Mouse (Mus musculus) hindbrain, embryonic 11.5 days (tissue): Measurements from ENCODE around the gene Cdk14. TPM values are rescaled to one million over a fixed set of nuclear protein-coding genes. Genes with fewer than 3 reads are reported as not detected.

ENCODE experiments used
- ATAC-seq: fragments of 200-750 bp; cut with Nextera tagmentation; 2 replicates; pipeline ENCODE4 v1.8.0; 2017; ENCODE audit warnings: mild to moderate bottlenecking, moderate TSS enrichment, moderate library complexity; ENCODE audit not compliant: low FRiP score
- DNase-seq: peaks from one replicate; pipeline ENCODE4 v3.0.0-alpha.2; 2015; ENCODE audit warnings: low spot score
- H3K27ac ChIP-seq: fragments of 300-500 bp; sonication (generic); 2 replicates; pipeline ENCODE4 v1.5.1; 2014; ENCODE audit warnings: mild to moderate bottlenecking, low read depth, low read length
- H3K27me3 ChIP-seq: fragments of 300-500 bp; sonication (generic); 2 replicates; pipeline ENCODE4 v1.6.1; 2014; ENCODE audit warnings: mild to moderate bottlenecking, low read length, moderate library complexity, mixed read lengths; ENCODE audit not compliant: control insufficient read depth, insufficient read depth
- H3K36me3 ChIP-seq: fragments of 300-500 bp; sonication (generic); 2 replicates; pipeline ENCODE4 v1.6.1; 2014; ENCODE audit warnings: mild to moderate bottlenecking, low read length, moderate library complexity, mixed read lengths; ENCODE audit not compliant: control insufficient read depth, insufficient read depth
- H3K4me1 ChIP-seq: fragments of 300-500 bp; sonication (generic); replicated peaks from 2 replicates; pipeline ENCODE4 v1.6.1; 2014; ENCODE audit warnings: low read length, mixed read lengths; ENCODE audit not compliant: control insufficient read depth, insufficient read depth
- H3K4me2 ChIP-seq: fragments of 300-500 bp; sonication (generic); replicated peaks from 2 replicates; pipeline ENCODE4 v1.6.1; 2014; ENCODE audit warnings: mild to moderate bottlenecking, low read depth, low read length
- H3K4me3 ChIP-seq: fragments of 300-500 bp; sonication (generic); 2 replicates; pipeline ENCODE4 v1.5.1; 2014; ENCODE audit warnings: low read depth, low read length
- H3K9ac ChIP-seq: fragments of 300-500 bp; sonication (generic); 2 replicates; pipeline ENCODE4 v1.6.1; 2014; ENCODE audit warnings: low read depth, low read length
- H3K9me3 ChIP-seq: fragments of 300-500 bp; sonication (generic); 2 replicates; pipeline ENCODE4 v1.6.1; 2016; ENCODE audit warnings: low read length; ENCODE audit not compliant: control insufficient read depth
- WGBS: fragments of 180-500 bp; shearing (Covaris S2); extraction: QIAGEN DNeasy Blood & Tissue Kit; methylation state at CpG from one replicate; pipeline ENCODE4 v1.1.7; 2014; 5-methylcytosine and 5-hydroxymethylcytosine counted together
- polyA plus RNA-seq: library from polyadenylated mRNA; unstranded; fragments of >200 nt; fragmentation: Nextera tagmentation; extraction: Ambion mirVana; gene quantifications from 2 replicates; pipeline ENCODE4 v1.2.1, GENCODE M21; 2014

Cdk14 gene
- polyA plus RNA-seq, 1 experiment from 2014 or later = 35.7 TPM

DNA sequence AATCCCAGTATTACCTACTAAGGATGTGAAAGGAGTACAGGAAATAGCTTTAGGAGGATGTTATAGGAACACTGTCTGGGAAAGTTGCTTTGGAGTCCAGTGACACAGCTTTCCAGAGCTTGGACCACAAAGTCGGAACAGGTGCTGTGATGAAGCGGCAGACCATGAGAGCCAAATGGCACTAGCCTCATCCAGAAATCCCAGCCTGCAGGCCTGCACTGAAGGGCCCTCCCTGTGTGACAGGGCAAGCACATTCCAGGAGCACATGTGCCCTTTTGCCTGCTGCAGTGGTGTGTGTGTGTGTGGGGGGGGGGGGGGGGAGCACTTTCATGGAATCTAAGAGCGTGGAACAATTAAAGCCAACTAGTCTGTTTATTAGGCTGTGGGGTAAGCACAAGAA lies 47.8 kb downstream of the Cdk14 start:
- Histone ChIP-seq H3K9ac (no peak overlapping the region), H3K27me3 (no peaks in the 10 kb centered on the region), H3K9me3 (no peaks in the 10 kb centered on the region), H3K4me2 (no peak overlapping the region), H3K4me3 (no peak overlapping the region), H3K36me3 (no peaks in the 10 kb centered on the region), H3K27ac (no peak overlapping the region), H3K4me1 (no peaks in the 10 kb centered on the region)
- ATAC-seq (peak; percentile 33; the same call in 1 of the 2 replicates), DNase-seq (no peak)
- 70% methylated on average over 3 of the region's 3 CpGs for WGBS

GRCm38 (mm10) chr5:5370322-5371082 lies 49.6 kb downstream of the Cdk14 start:
- Histone ChIP-seq H3K4me2 (no peak overlapping the region), H3K9me3 (no peaks in the 10 kb centered on the region), H3K36me3 (no peaks in the 10 kb centered on the region), H3K4me3 (no peak overlapping the region), H3K27me3 (no peaks in the 10 kb centered on the region), H3K9ac (no peak overlapping the region), H3K4me1 (no peaks in the 10 kb centered on the region), H3K27ac (no peak overlapping the region)
- 91% methylated on average over 4 of the region's 4 CpGs for WGBS
- DNase-seq = no peak
- no peak for ATAC-seq

DNA sequence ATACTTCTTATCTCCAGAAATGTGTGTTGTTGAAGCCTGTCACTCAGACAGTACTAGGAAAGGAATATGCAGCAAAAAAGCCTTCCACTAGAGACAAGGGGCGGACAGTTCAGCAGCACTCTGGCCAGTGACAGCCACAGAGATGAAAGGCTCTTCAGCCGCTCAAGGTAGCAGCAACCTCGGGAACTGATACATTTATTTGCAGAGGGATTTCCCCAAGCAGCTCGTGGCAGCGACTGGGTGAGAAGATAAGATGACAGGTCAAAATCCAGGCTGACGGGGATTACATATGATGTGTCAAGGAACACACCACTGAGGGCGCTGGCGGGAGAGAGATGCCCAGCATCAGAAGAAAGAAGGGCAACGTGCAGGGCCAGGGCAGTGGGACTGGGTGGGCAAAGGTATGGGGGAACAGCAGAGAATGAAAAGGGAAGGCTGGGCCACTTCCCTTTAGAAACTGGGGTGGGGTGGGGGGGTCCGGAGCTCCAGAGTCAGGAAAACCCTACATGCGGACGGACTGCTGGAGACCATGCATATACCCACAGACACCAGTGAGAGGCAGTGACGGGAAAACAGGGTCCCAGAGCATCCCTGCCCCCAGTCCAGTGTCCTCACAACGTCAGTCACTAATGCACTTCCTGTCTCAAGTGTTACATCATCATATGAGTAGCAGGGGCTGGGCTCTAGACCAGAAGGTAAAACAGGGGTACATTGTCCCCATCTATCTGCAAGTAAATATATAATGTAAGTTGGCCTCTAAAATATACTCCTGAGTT lies 51.5 kb downstream of the Cdk14 start:
- Histone ChIP-seq H3K4me3 (no peak overlapping the region), H3K4me2 (no peak overlapping the region), H3K27me3 (no peaks in the 10 kb centered on the region), H3K36me3 (no peaks in the 10 kb centered on the region), H3K9ac (no peak overlapping the region), H3K27ac (no peak overlapping the region), H3K4me1 (no peaks in the 10 kb centered on the region), H3K9me3 (no peaks in the 10 kb centered on the region)
- DNase-seq (no peak), ATAC-seq (no peak)
- 88% methylated on average over 14 of the region's 14 CpGs for WGBS

DNA sequence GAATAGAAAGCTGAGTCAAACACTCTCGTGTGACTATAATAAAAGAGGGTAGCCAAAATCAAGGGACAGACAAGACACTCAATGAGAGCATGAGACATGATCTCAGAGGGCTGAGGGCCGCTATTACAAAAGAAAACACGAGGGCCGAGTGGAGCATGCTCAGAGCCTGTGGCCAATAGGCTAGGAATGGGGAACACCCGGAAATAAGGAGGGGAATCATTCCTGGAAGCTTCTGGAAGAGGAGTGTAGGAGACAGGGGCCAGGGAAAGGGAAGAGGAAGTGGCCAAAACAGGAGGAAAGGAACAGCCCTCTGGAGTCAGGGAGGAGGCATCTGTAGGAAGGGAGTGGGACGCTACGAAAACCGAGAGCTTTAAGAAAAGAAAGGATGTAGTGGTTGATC lies 52.6 kb downstream of the Cdk14 start:
- DNase-seq = no peak
- Histone ChIP-seq H3K36me3 (no peaks in the 10 kb centered on the region), H3K9me3 (no peaks in the 10 kb centered on the region), H3K4me2 (no peak overlapping the region), H3K4me3 (no peak overlapping the region), H3K27me3 (no peaks in the 10 kb centered on the region), H3K27ac (no peak overlapping the region), H3K4me1 (no peaks in the 10 kb centered on the region), H3K9ac (no peak overlapping the region)
- ATAC-seq = no peak
- 86% methylated on average over 8 of the region's 8 CpGs for WGBS

GRCm38 (mm10) chr5:5365285-5366076 lies 54.6 kb downstream of the Cdk14 start:
- no peak overlapping the region for H3K9ac ChIP-seq
- DNase-seq = no peak
- no peak overlapping the region for H3K4me2 ChIP-seq
- no peak overlapping the region for H3K4me3 ChIP-seq
- H3K27me3 ChIP-seq = no peaks in the 10 kb centered on the region
- no peaks in the 10 kb centered on the region for H3K4me1 ChIP-seq
- WGBS = 86% methylated on average over 14 of the region's 14 CpGs
- no peak for ATAC-seq
- no peak overlapping the region for H3K27ac ChIP-seq
- H3K9me3 ChIP-seq = no peaks in the 10 kb centered on the region
- H3K36me3 ChIP-seq = no peaks in the 10 kb centered on the region

- H3K36me3 ChIP-seq = no peaks in the 10 kb centered on the region
- DNase-seq (no peak), ATAC-seq (no peak)
- no peak overlapping the region for H3K9ac ChIP-seq
- H3K4me3 ChIP-seq = no peak overlapping the region
- no peaks in the 10 kb centered on the region for H3K4me1 ChIP-seq
- H3K27ac ChIP-seq = no peak overlapping the region
- 100% methylated on average over 3 of the region's 3 CpGs for WGBS
- H3K27me3 ChIP-seq = no peaks in the 10 kb centered on the region
- no peaks in the 10 kb centered on the region for H3K9me3 ChIP-seq
- no peak overlapping the region for H3K4me2 ChIP-seq
These were observed 58.4 kb downstream of the Cdk14 start for GRCm38 (mm10) chr5:5361684-5362083.

DNA sequence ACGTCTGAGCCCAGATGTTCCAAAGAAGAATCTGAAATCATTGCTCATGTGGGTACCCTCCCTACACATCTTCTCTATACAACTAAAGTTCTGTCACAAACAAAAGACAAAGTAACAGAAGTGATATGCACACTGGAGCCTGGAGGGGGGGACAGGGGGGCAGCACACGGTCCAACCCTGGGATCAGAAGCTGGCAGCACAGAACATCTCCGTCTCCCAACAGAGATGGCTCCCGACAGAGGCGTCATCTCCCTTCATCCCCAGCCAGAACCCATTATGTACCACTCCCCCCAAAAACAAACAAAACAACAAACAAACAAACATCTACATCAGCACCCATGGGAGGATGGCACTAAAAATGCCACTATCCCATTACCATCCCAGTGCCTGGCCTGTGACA lies 59.8 kb downstream of the Cdk14 start:
- no peak overlapping the region for H3K27ac ChIP-seq
- H3K36me3 ChIP-seq = no peaks in the 10 kb centered on the region
- no peaks in the 10 kb centered on the region for H3K27me3 ChIP-seq
- 88% methylated on average over 5 of the region's 5 CpGs for WGBS
- ATAC-seq (no peak), DNase-seq (no peak)
- H3K9ac ChIP-seq = no peak overlapping the region
- H3K4me1 ChIP-seq = no peaks in the 10 kb centered on the region
- no peak overlapping the region for H3K4me3 ChIP-seq
- H3K9me3 ChIP-seq = no peaks in the 10 kb centered on the region
- no peak overlapping the region for H3K4me2 ChIP-seq

DNA sequence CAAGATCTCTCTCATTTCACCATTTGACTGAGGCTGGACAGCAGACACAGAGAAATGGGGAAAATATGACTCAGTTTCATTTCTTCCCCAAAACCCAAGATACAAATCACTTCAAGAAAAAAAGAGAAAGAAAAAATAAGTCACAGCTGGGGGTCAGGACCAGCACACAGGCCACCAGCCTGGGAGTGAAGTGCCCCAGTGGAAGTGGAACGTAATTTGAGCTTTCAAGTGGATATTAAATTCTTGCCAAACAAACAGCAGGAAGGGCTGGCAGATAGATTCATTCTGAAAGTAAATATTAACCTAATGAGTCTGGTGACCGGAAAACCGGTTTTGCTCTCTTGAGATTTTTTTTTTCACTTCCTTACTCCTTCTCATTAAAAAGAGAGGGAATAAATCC lies 60.2 kb downstream of the Cdk14 start:
- Histone ChIP-seq H3K27ac (no peak overlapping the region), H3K36me3 (no peaks in the 10 kb centered on the region), H3K4me2 (no peak overlapping the region), H3K9ac (no peak overlapping the region), H3K4me1 (no peaks in the 10 kb centered on the region), H3K4me3 (no peak overlapping the region), H3K27me3 (no peaks in the 10 kb centered on the region), H3K9me3 (no peaks in the 10 kb centered on the region)
- ATAC-seq (no peak), DNase-seq (no peak)
- 67% methylated on average over 3 of the region's 3 CpGs for WGBS
